Mouse (Mus musculus): ENCODE results near the gene Svep1.

- TF ChIP-seq CTCF (IDR thresholded peaks at IDR 0.05; ENCODE audit: insufficient read depth, low read depth, low read length) (no peak), POLR2A (IDR thresholded peaks at IDR 0.05; ENCODE audit: insufficient read depth, low read depth, low read length) (no peak)
These were observed 155.9 kb downstream of the Svep1 start for GRCm38 (mm10) chr4:58050746-58051145.
